Mouse (Mus musculus) cerebellum, postnatal 4 days (tissue): ENCODE measurements around the gene Olfr727.

ENCODE experiments used
- DNase-seq, 2 experiments: peaks; one replicate each; pipeline ENCODE4 v3.0.0; 2022; ENCODE audit warnings: low spot score in 2 of 2, mixed read lengths in 1 of 2

The Olfr727 gene

GRCm38 (mm10) chr14:50122886-50123285, at the start of gene Olfr727:
Gene Olfr727 (plus strand): TSS chr14:50123186.
- DNase-seq = no peak

DNA sequence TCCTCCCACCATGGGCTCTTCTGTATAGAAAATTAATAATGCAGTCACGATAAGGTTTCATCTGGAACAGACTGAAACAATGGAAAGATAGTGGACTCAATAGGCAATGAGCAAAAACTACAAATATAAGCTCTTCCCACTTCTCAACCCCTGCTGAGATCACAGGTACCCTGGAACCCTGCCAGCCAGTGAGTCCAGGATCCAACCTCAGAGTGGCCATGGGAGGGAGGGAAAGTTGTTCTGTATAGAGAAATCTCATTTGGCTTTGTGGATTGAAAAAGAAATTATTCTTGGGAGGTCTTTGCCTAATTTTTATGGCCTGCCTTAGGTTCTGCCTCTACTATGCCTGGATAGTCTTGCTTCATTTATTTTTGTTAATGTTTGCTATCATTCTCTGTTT, 32.1 kb upstream of the Olfr727 start, which contains the start of gene Olfr726:
Gene Olfr726 (minus strand): TSS at position 101 of the 400 bp plus-strand sequence.
- no peak for DNase-seq

- DNase-seq = no peak
Measured at GRCm38 (mm10) chr14:50142580-50142979, 19.6 kb downstream of the Olfr727 start, which contains the start of gene Olfr728. Gene Olfr728 (minus strand): TSS chr14:50142680.

GRCm38 (mm10) chr14:50152810-50153209, 29.8 kb downstream of the Olfr727 start, which contains the start of gene Olfr729:
Gene Olfr729 (minus strand): TSS chr14:50152910.
- no peak for DNase-seq
